Mouse (Mus musculus): ENCODE measurements at regions not wholly inside any gene's neighbourhood (a gene's known extent, or its start where the extent isn't known, plus 50 kb on each side); places are given as distances from the start of the nearest gene placed in this dataset.

DNA sequence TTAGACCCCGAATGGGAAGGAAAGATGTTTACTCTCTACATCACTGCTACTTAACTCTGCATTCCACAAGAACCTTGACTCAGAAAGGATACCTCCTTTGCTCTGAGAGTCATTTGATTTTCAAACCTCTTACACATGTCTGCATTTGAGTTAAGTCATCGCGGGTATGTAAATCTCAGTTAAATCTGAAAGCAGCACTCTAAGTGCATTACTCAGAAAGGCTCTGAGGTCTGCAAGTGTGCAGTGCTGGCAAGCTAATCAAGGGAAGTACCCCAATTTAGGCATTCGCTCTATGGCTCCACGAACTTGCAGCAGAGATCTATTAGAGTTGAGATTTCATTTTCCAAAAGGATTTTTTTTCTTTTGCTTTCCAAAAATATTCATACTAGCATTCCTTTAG lies 538.2 kb downstream of the Nfib start:
- Histone ChIP-seq H3K9me3 (ENCODE audit: control insufficient read depth, low read length) (no peaks in the 10 kb centered on the region), H3K4me3 (ENCODE audit: low read depth, low read length) (no peak overlapping the region), H3K27ac (ENCODE audit: low read depth, low read length) (no peak overlapping the region), H3K36me3 (ENCODE audit: control insufficient read depth, insufficient read depth, low read length) (no peaks in the 10 kb centered on the region), H3K4me1 (ENCODE audit: control insufficient read depth, insufficient read depth, low read length) (no peaks in the 10 kb centered on the region), H3K9ac (ENCODE audit: low read length) (no peak overlapping the region), H3K4me2 (ENCODE audit: low read depth) (no peak overlapping the region), H3K27me3 (ENCODE audit: control insufficient read depth, insufficient read depth, low read length) (no peaks in the 10 kb centered on the region)
- 77% methylated on average over 5 of the region's 5 CpGs for WGBS
- DNase-seq (ENCODE audit: low spot score) (no peak), ATAC-seq (ENCODE audit: insufficient read depth, low FRiP score, low TSS enrichment) (no peak)

DNA sequence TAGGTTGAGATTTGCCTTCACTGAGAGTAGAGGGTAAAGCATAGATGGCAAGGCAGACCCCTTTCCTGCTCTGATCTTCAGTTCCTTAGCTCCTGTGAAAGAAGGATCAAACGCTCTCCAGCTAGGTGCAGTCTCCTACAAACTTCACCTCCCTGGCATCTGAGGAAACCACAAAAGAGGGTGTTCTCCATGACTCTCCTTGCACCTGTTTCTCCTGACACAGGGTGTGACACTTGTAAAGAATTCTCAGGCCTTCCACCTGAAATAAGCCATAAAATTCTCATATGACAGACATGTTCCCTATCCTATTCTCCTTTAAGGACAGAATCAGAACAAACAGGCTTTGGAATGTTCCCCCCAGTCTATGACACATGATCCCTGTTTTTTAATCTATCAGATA lies 538.7 kb downstream of the Nfib start:
- Histone ChIP-seq H3K4me1 (ENCODE audit: control insufficient read depth, insufficient read depth, low read length) (no peaks in the 10 kb centered on the region), H3K36me3 (ENCODE audit: control insufficient read depth, insufficient read depth, low read length) (no peaks in the 10 kb centered on the region), H3K9ac (ENCODE audit: low read length) (no peak overlapping the region), H3K27ac (ENCODE audit: low read depth, low read length) (no peak overlapping the region), H3K4me3 (ENCODE audit: low read depth, low read length) (no peak overlapping the region), H3K27me3 (ENCODE audit: control insufficient read depth, insufficient read depth, low read length) (no peaks in the 10 kb centered on the region), H3K9me3 (ENCODE audit: control insufficient read depth, low read length) (no peaks in the 10 kb centered on the region), H3K4me2 (ENCODE audit: low read depth) (no peak overlapping the region)
- 87% methylated on average over 1 of the region's 1 CpGs for WGBS
- no peak for DNase-seq (ENCODE audit: low spot score)
- ATAC-seq (ENCODE audit: insufficient read depth, low FRiP score, low TSS enrichment), result no peak

DNA sequence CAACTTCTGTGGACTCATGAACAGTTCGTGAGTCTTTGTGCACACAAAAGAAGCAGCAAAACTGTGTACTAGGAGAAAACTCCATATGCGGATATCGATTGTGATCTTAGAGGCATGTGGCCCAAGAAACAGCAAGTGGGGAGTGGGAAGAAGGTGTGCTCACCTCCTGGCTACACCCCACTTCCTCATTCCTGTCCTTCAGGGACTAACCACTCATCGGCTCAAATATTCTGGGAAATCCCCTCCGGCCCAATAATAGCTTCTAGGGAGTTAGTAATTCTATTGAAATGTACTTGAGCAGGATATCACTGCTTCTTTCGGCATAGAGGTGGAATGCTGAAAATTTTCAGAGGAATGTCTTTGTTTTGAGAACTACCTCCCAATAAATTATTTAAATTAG lies 539.5 kb downstream of the Nfib start:
- Histone ChIP-seq H3K4me3 (ENCODE audit: low read depth, low read length) (no peak overlapping the region), H3K4me1 (ENCODE audit: control insufficient read depth, insufficient read depth, low read length) (no peaks in the 10 kb centered on the region), H3K27me3 (ENCODE audit: control insufficient read depth, insufficient read depth, low read length) (no peaks in the 10 kb centered on the region), H3K4me2 (ENCODE audit: low read depth) (no peak overlapping the region), H3K9ac (ENCODE audit: low read length) (no peak overlapping the region), H3K36me3 (ENCODE audit: control insufficient read depth, insufficient read depth, low read length) (no peaks in the 10 kb centered on the region), H3K27ac (ENCODE audit: low read depth, low read length) (no peak overlapping the region), H3K9me3 (ENCODE audit: control insufficient read depth, low read length) (no peaks in the 10 kb centered on the region)
- no peak for DNase-seq (ENCODE audit: low spot score)
- 86% methylated on average over 6 of the region's 6 CpGs for WGBS
- ATAC-seq (ENCODE audit: insufficient read depth, low FRiP score, low TSS enrichment), result no peak

DNA sequence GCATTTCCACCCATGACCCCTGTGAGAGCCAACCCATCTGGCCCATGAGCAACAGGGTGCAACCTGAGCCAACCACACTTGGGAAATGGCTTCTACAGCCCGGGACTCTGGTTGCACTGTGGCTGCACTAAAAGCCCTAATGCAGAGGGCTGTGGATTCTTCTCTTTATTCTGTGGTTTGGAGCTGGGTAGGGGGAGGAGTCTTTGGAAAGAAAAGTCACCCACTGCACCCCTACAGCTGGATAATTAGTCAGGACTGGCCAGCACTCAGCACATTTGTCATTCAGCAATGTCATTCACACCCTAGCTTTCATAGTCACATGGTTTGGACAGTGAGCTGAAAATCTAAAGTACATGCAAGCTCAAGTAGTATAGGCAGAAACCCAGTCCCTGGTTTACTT lies 541.5 kb downstream of the Nfib start:
- H3K4me2 ChIP-seq (ENCODE audit: low read depth), result no peak overlapping the region
- ATAC-seq (ENCODE audit: insufficient read depth, low FRiP score, low TSS enrichment) (no peak), DNase-seq (ENCODE audit: low spot score) (no peak)
- no peaks in the 10 kb centered on the region for H3K27me3 ChIP-seq (ENCODE audit: control insufficient read depth, insufficient read depth, low read length)
- H3K4me3 ChIP-seq (ENCODE audit: low read depth, low read length), result no peak overlapping the region
- no peaks in the 10 kb centered on the region for H3K36me3 ChIP-seq (ENCODE audit: control insufficient read depth, insufficient read depth, low read length)
- no peaks in the 10 kb centered on the region for H3K4me1 ChIP-seq (ENCODE audit: control insufficient read depth, insufficient read depth, low read length)
- H3K9ac ChIP-seq (ENCODE audit: low read length), result no peak overlapping the region
- no peak overlapping the region for H3K27ac ChIP-seq (ENCODE audit: low read depth, low read length)
- H3K9me3 ChIP-seq (ENCODE audit: control insufficient read depth, low read length), result no peaks in the 10 kb centered on the region
- 39% methylated on average over 1 of the region's 1 CpGs for WGBS

DNA sequence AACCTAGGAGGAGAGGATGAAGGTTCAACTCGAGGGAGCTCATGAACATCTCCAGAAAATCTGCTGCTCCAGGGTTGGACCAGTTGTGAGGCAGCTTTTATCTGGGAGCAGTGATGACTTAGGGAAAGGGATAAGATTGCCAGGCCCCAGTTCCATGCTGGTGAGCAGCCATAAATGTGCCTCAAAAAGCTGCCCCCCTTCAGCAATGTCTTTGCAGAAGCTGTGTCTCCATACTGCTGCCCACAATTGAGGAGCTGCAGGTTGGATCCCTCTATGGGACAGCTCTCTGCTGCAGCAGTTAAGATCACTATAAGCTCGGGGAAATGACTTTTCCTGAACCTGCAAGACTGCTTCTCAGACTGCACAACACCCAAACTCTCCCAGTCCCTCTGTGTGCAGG lies 543.7 kb downstream of the Nfib start:
- H3K36me3 ChIP-seq (ENCODE audit: control insufficient read depth, insufficient read depth, low read length), result no peaks in the 10 kb centered on the region
- 66% methylated on average over 2 of the region's 2 CpGs for WGBS
- ATAC-seq (ENCODE audit: insufficient read depth, low FRiP score, low TSS enrichment) (no peak), DNase-seq (ENCODE audit: low spot score) (no peak)
- no peaks in the 10 kb centered on the region for H3K9me3 ChIP-seq (ENCODE audit: control insufficient read depth, low read length)
- H3K4me2 ChIP-seq (ENCODE audit: low read depth), result no peak overlapping the region
- no peak overlapping the region for H3K9ac ChIP-seq (ENCODE audit: low read length)
- H3K27me3 ChIP-seq (ENCODE audit: control insufficient read depth, insufficient read depth, low read length), result no peaks in the 10 kb centered on the region
- H3K27ac ChIP-seq (ENCODE audit: low read depth, low read length), result no peak overlapping the region
- H3K4me1 ChIP-seq (ENCODE audit: control insufficient read depth, insufficient read depth, low read length), result no peaks in the 10 kb centered on the region
- no peak overlapping the region for H3K4me3 ChIP-seq (ENCODE audit: low read depth, low read length)

DNA sequence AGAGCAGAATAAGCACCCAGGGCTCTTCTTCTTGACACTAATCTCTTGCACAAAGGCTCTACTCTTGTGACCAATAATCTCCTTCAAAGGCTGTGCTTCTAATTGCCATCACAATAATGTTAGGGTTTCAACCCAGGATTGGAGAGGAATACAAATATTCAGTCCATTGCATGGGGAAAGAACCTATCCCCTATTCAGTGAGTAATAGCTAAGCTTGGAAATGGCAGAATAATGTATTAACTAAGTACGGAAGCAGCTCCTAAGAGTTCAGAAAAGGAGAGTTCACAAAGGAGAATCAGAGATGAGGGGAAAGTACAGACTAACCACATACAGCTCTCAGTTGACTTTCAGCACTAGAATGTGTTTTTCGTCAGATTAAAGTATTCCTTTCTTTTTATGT lies 544.3 kb downstream of the Nfib start:
- no peak overlapping the region for H3K27ac ChIP-seq (ENCODE audit: low read depth, low read length)
- DNase-seq (ENCODE audit: low spot score) (no peak), ATAC-seq (ENCODE audit: insufficient read depth, low FRiP score, low TSS enrichment) (no peak)
- H3K4me3 ChIP-seq (ENCODE audit: low read depth, low read length), result no peak overlapping the region
- H3K9ac ChIP-seq (ENCODE audit: low read length), result no peak overlapping the region
- H3K4me1 ChIP-seq (ENCODE audit: control insufficient read depth, insufficient read depth, low read length), result no peaks in the 10 kb centered on the region
- 91% methylated on average over 2 of the region's 2 CpGs for WGBS
- no peaks in the 10 kb centered on the region for H3K9me3 ChIP-seq (ENCODE audit: control insufficient read depth, low read length)
- H3K4me2 ChIP-seq (ENCODE audit: low read depth), result no peak overlapping the region
- H3K36me3 ChIP-seq (ENCODE audit: control insufficient read depth, insufficient read depth, low read length), result no peaks in the 10 kb centered on the region
- H3K27me3 ChIP-seq (ENCODE audit: control insufficient read depth, insufficient read depth, low read length), result no peaks in the 10 kb centered on the region

DNA sequence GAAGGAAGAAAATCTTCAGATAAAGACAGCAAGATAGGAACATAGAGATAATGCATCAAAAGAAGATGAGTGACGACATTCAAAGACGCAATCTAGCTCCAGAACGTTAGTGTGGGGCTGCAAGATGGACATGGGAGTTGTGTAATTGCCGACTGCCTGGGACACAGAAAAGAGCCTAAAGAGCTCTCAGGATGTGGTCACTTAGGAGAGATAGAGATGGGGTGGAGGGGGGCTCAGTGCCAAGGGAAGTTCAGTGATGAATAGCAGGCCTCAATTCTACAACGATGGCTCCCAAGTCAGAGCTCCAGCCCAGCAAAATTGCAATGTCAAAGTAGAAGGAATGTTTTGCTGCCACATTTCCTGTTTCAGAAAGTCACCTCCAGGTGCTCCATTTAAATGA lies 545.3 kb downstream of the Nfib start:
- Histone ChIP-seq H3K27ac (ENCODE audit: low read depth, low read length) (no peak overlapping the region), H3K4me1 (ENCODE audit: control insufficient read depth, insufficient read depth, low read length) (no peaks in the 10 kb centered on the region), H3K9me3 (ENCODE audit: control insufficient read depth, low read length) (no peaks in the 10 kb centered on the region), H3K27me3 (ENCODE audit: control insufficient read depth, insufficient read depth, low read length) (no peaks in the 10 kb centered on the region), H3K4me3 (ENCODE audit: low read depth, low read length) (no peak overlapping the region), H3K36me3 (ENCODE audit: control insufficient read depth, insufficient read depth, low read length) (no peaks in the 10 kb centered on the region), H3K9ac (ENCODE audit: low read length) (no peak overlapping the region), H3K4me2 (ENCODE audit: low read depth) (no peak overlapping the region)
- 86% methylated on average over 5 of the region's 5 CpGs for WGBS
- no peak for ATAC-seq (ENCODE audit: insufficient read depth, low FRiP score, low TSS enrichment)
- DNase-seq (ENCODE audit: low spot score), result no peak

DNA sequence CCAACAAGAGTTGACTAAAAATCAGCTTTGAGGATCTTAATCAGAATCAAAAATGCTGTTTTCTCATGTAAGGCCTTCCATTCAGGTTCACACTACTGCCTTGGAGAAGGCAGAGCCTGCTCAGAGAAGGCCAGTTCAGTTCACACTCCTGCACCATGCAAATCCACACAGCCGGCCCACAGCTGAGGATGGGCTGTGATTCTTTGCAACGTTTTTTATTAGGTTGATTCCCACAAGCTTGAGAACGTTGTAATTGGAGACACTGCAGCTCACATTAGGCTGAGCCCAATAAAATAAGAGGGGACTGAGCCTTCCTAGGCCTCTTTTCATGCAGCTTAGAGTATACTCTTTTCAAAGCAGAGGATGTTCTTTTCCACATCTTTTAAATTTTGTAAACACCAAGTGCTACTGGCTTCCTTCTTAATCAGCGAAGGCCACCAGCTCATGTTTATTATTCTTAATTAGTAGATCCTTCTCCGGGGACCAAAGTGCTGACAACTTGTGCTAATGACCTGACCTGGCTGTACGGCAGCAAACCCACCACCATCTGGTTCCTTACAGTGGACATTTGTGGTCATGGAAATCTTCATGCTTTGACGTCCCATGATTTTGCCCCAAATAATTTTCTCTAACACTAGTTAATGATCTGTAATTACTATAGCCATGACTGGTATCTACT lies 549.8 kb downstream of the Nfib start:
- no peak for ATAC-seq (ENCODE audit: insufficient read depth, low FRiP score, low TSS enrichment)
- no peaks in the 10 kb centered on the region for H3K4me1 ChIP-seq (ENCODE audit: control insufficient read depth, insufficient read depth, low read length)
- H3K4me3 ChIP-seq (ENCODE audit: low read depth, low read length), result no peak overlapping the region
- no peak overlapping the region for H3K9ac ChIP-seq (ENCODE audit: low read length)
- H3K36me3 ChIP-seq (ENCODE audit: control insufficient read depth, insufficient read depth, low read length), result no peaks in the 10 kb centered on the region
- H3K9me3 ChIP-seq (ENCODE audit: control insufficient read depth, low read length), result no peaks in the 10 kb centered on the region
- 39% methylated on average over 7 of the region's 7 CpGs for WGBS
- no peak overlapping the region for H3K27ac ChIP-seq (ENCODE audit: low read depth, low read length)
- H3K4me2 ChIP-seq (ENCODE audit: low read depth), result no peak overlapping the region
- H3K27me3 ChIP-seq (ENCODE audit: control insufficient read depth, insufficient read depth, low read length), result no peaks in the 10 kb centered on the region
- no peak for DNase-seq (ENCODE audit: low spot score)

DNA sequence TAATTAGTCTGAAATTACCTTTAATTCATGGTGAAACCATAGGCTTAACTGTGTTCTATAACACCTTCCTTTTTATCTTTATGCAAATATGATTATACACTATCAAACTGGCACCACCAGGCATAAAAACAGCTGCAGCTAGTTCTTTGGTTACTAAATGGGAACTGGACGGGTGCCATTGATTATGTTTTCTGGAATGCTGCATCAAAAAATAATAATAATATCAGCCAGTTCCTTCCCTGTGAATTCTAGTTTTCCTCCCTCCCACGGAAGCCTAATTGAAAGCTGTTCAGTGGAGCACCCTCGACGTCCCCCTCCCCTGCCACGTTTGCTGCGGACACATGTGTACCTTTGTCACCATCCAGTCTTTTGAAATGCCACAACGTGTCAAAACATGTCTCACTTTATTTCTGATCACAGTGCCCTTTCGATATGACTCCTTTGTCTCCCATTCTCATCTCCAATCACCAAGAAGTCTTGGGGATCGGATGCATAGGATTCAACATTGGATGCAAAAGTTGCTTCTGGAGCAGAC lies 551.5 kb downstream of the Nfib start:
- 88% methylated on average over 9 of the region's 9 CpGs for WGBS
- no peak for ATAC-seq (ENCODE audit: insufficient read depth, low FRiP score, low TSS enrichment)
- no peak for DNase-seq (ENCODE audit: low spot score)

More for the DNA sequence above, 551.5 kb downstream of the Nfib start:
- H3K9ac ChIP-seq (ENCODE audit: low read length), result no peak overlapping the region
- no peaks in the 10 kb centered on the region for H3K36me3 ChIP-seq (ENCODE audit: control insufficient read depth, insufficient read depth, low read length)
- H3K4me2 ChIP-seq (ENCODE audit: low read depth), result no peak overlapping the region
- H3K9me3 ChIP-seq (ENCODE audit: control insufficient read depth, low read length), result no peaks in the 10 kb centered on the region
- no peak overlapping the region for H3K27ac ChIP-seq (ENCODE audit: low read depth, low read length)
- no peaks in the 10 kb centered on the region for H3K4me1 ChIP-seq (ENCODE audit: control insufficient read depth, insufficient read depth, low read length)
- H3K27me3 ChIP-seq (ENCODE audit: control insufficient read depth, insufficient read depth, low read length), result no peaks in the 10 kb centered on the region
- no peak overlapping the region for H3K4me3 ChIP-seq (ENCODE audit: low read depth, low read length)

Data from neural tube, embryonic 11.5 days (tissue).